Mouse (Mus musculus) cerebellum, adult 2 months (tissue): ENCODE data around the gene Ncam2. TPM values are rescaled to one million over a fixed set of nuclear protein-coding genes. Genes with fewer than 3 reads are reported as not detected.
A peak's percentile ranks its signal among the peaks of the same experiment; 100 is the strongest.

ENCODE experiments used
- DNase-seq, 2 experiments: peaks; one replicate each; pipeline ENCODE4 v3.0.0; 2021
- H3K27ac ChIP-seq: fragments of 200-500 bp; 2 replicates; pipeline ENCODE4 v1.5.1; 2012; ENCODE audit warnings: low read length, control low read depth, inconsistent platforms; ENCODE audit not compliant: insufficient read depth
- H3K27me3 ChIP-seq: fragments of 200-500 bp; 2 replicates; pipeline ENCODE4 v1.6.1; 2012; ENCODE audit warnings: inconsistent platforms, mild to moderate bottlenecking, low read length, moderate library complexity; ENCODE audit not compliant: control insufficient read depth, insufficient read depth
- H3K4me1 ChIP-seq: fragments of 200-500 bp; 2 replicates; pipeline ENCODE4 v1.6.1; 2011; ENCODE audit warnings: low read length; ENCODE audit not compliant: control insufficient read depth, insufficient read depth
- H3K4me3 ChIP-seq: fragments of 200-500 bp; replicated peaks from 2 replicates; pipeline ENCODE3; 2011; ENCODE audit warnings: mild to moderate bottlenecking, low read depth, low read length, control low read depth; ENCODE audit not compliant: insufficient read depth
- CTCF ChIP-seq: fragments of 200-500 bp; IDR thresholded peaks from 2 replicates; pipeline ENCODE4 v1.5.1; 2011; ENCODE audit warnings: low read depth, mild to moderate bottlenecking, control low read depth, low read length, moderate library complexity, borderline replicate concordance; ENCODE audit not compliant: insufficient read depth
- POLR2A ChIP-seq: fragments of 200-500 bp; IDR thresholded peaks from 2 replicates; pipeline ENCODE4 v1.6.1; 2011; ENCODE audit warnings: low read length, control low read depth, borderline replicate concordance; ENCODE audit not compliant: insufficient read depth
- WGBS: fragments of 180-500 bp; shearing (Covaris S2); methylation state at CpG from one replicate; pipeline ENCODE4 v1.1.7; 2018; 5-methylcytosine and 5-hydroxymethylcytosine counted together
- polyA plus RNA-seq: library from polyadenylated mRNA; depleted of rRNA; stranded (reverse); fragments of >200 nt; gene quantifications from 2 replicates; pipeline ENCODE4 v1.2.3, GENCODE M21; 2012; rRNA removed

Ncam2 gene
- 12.9 and 14.0 TPM in 2 replicates for polyA plus RNA-seq

- DNase-seq: peak; percentile 78 to 84
- TF ChIP-seq POLR2A (peak; percentile 42; the same call in 1 of the 2 replicates), CTCF (no peak)
- Histone ChIP-seq H3K27me3 (no peaks in the 10 kb centered on the region), H3K27ac (peak within 1 kb of the TSS; percentile 77), H3K4me3 (peak within 1 kb of the TSS; percentile 85), H3K4me1 (peaks cover 3% of the 10 kb centered on the region)
- WGBS: under 1% methylated on average over 68 of the region's 70 CpGs
These were observed at the start of gene Ncam2 for GRCm38 (mm10) chr16:81200201-81201071. TSS of gene Ncam2 (plus strand) at chr16:81200697.

GRCm38 (mm10) chr16:81170828-81171227 is 29.7 kb upstream of the Ncam2 start:
- WGBS: 67% methylated on average over 2 of the region's 2 CpGs
- Histone ChIP-seq H3K4me1 (no peaks in the 10 kb centered on the region), H3K4me3 (no peak overlapping the region), H3K27me3 (no peaks in the 10 kb centered on the region), H3K27ac (no peak overlapping the region)
- TF ChIP-seq CTCF (no peak), POLR2A (no peak)
- no peak for DNase-seq

- peak; percentile 18 to 55 for DNase-seq
- TF ChIP-seq CTCF (peak; percentile 52; the same call in 1 of the 2 replicates), POLR2A (no peak)
- Histone ChIP-seq H3K4me3 (no peak overlapping the region), H3K27ac (no peak overlapping the region), H3K27me3 (no peaks in the 10 kb centered on the region), H3K4me1 (no peaks in the 10 kb centered on the region)
- WGBS: 44% methylated on average over 8 of the region's 8 CpGs
These were observed 25.1 kb upstream of the Ncam2 start for GRCm38 (mm10) chr16:81175302-81175943.

GRCm38 (mm10) chr16:81179801-81180200 is 20.7 kb upstream of the Ncam2 start:
- Histone ChIP-seq H3K4me3 (no peak overlapping the region), H3K27me3 (no peaks in the 10 kb centered on the region), H3K4me1 (no peaks in the 10 kb centered on the region), H3K27ac (no peak overlapping the region)
- TF ChIP-seq CTCF: no peak
- no peak for TF ChIP-seq POLR2A
- 95% methylated on average over 5 of the region's 5 CpGs for WGBS
- no peak for DNase-seq

- 24% methylated on average over 16 of the region's 16 CpGs for WGBS
- no peak for TF ChIP-seq POLR2A
- no peak for TF ChIP-seq CTCF
- peak overlapping the region; percentile 35 for H3K4me3 ChIP-seq
- H3K27me3 ChIP-seq: no peaks in the 10 kb centered on the region
- peaks cover 4% of the 10 kb centered on the region; the same call in 1 of the 2 replicates for H3K4me1 ChIP-seq
- no peak overlapping the region for H3K27ac ChIP-seq
- DNase-seq: peak; percentile 48 to 59
These were observed 12.8 kb upstream of the Ncam2 start for GRCm38 (mm10) chr16:81187579-81188179.

GRCm38 (mm10) chr16:81191621-81192020 is 8.9 kb upstream of the Ncam2 start:
- no peak for DNase-seq
- Histone ChIP-seq H3K27ac (no peak overlapping the region), H3K27me3 (no peaks in the 10 kb centered on the region), H3K4me3 (no peak overlapping the region), H3K4me1 (peaks cover 4% of the 10 kb centered on the region; the same call in 1 of the 2 replicates)
- 95% methylated on average over 2 of the region's 2 CpGs for WGBS
- TF ChIP-seq POLR2A: no peak
- TF ChIP-seq CTCF: no peak

GRCm38 (mm10) chr16:81192607-81193006 is 7.9 kb upstream of the Ncam2 start:
- TF ChIP-seq CTCF (no peak), POLR2A (no peak)
- Histone ChIP-seq H3K27ac (no peak overlapping the region), H3K4me1 (no peaks in the 10 kb centered on the region), H3K4me3 (no peak overlapping the region), H3K27me3 (no peaks in the 10 kb centered on the region)
- DNase-seq: no peak
- 83% methylated on average over 4 of the region's 4 CpGs for WGBS

- DNase-seq: no peak
- Histone ChIP-seq H3K27me3 (no peaks in the 10 kb centered on the region), H3K4me3 (no peak overlapping the region), H3K4me1 (no peaks in the 10 kb centered on the region; the same call in 1 of the 2 replicates), H3K27ac (no peak overlapping the region)
- TF ChIP-seq CTCF (no peak), POLR2A (no peak)
- 92% methylated on average over 5 of the region's 5 CpGs for WGBS
These were observed 1.0 kb upstream of the Ncam2 start for GRCm38 (mm10) chr16:81199467-81199866.
